Mouse (Mus musculus) neural tube, embryonic 12.5 days (tissue): ENCODE data around the gene Tspan5. TPM values are rescaled to one million over a fixed set of nuclear protein-coding genes. Genes with fewer than 3 reads are reported as not detected.
A peak's percentile ranks its signal among the peaks of the same experiment; 100 is the strongest.

Source experiments
- ATAC-seq: fragments of 200-750 bp; cut with Nextera tagmentation; 2 replicates; pipeline ENCODE4 v1.8.0; 2017; ENCODE audit warnings: low read depth, mild to moderate bottlenecking, moderate TSS enrichment, moderate library complexity; ENCODE audit not compliant: low FRiP score
- H3K27ac ChIP-seq: fragments of 300-500 bp; sonication (generic); 2 replicates; pipeline ENCODE4 v1.5.1; 2016
- H3K27me3 ChIP-seq: fragments of 300-500 bp; sonication (generic); replicated peaks from 2 replicates; pipeline ENCODE4 v1.6.1; 2016; ENCODE audit warnings: mild to moderate bottlenecking
- H3K36me3 ChIP-seq: fragments of 300-500 bp; sonication (generic); 2 replicates; pipeline ENCODE4 v1.6.1; 2016; ENCODE audit warnings: mild to moderate bottlenecking
- H3K4me1 ChIP-seq: fragments of 300-500 bp; sonication (generic); 2 replicates; pipeline ENCODE4 v1.6.1; 2016
- H3K4me2 ChIP-seq: fragments of 300-500 bp; sonication (generic); replicated peaks from 2 replicates; pipeline ENCODE4 v1.6.1; 2016; ENCODE audit warnings: mild to moderate bottlenecking
- H3K4me3 ChIP-seq: fragments of 300-500 bp; sonication (generic); 2 replicates; pipeline ENCODE4 v1.5.1; 2016
- H3K9ac ChIP-seq: fragments of 300-500 bp; sonication (generic); 2 replicates; pipeline ENCODE4 v1.6.1; 2016; ENCODE audit warnings: mild to moderate bottlenecking
- H3K9me3 ChIP-seq: fragments of 300-500 bp; sonication (generic); 2 replicates; pipeline ENCODE4 v1.6.1; 2016; ENCODE audit warnings: mild to moderate bottlenecking
- WGBS: fragments of 180-500 bp; shearing (Covaris S2); methylation state at CpG from one replicate; pipeline ENCODE4 v1.1.7; 2016; 5-methylcytosine and 5-hydroxymethylcytosine counted together
- polyA plus RNA-seq: library from polyadenylated mRNA; unstranded; fragments of >200 nt; fragmentation: Nextera tagmentation; extraction: Ambion mirVana; gene quantifications from 2 replicates; pipeline ENCODE4 v1.2.1, GENCODE M21; 2016

Gene Tspan5
- 95.3 and 96.0 TPM in 2 replicates for polyA plus RNA-seq

DNA sequence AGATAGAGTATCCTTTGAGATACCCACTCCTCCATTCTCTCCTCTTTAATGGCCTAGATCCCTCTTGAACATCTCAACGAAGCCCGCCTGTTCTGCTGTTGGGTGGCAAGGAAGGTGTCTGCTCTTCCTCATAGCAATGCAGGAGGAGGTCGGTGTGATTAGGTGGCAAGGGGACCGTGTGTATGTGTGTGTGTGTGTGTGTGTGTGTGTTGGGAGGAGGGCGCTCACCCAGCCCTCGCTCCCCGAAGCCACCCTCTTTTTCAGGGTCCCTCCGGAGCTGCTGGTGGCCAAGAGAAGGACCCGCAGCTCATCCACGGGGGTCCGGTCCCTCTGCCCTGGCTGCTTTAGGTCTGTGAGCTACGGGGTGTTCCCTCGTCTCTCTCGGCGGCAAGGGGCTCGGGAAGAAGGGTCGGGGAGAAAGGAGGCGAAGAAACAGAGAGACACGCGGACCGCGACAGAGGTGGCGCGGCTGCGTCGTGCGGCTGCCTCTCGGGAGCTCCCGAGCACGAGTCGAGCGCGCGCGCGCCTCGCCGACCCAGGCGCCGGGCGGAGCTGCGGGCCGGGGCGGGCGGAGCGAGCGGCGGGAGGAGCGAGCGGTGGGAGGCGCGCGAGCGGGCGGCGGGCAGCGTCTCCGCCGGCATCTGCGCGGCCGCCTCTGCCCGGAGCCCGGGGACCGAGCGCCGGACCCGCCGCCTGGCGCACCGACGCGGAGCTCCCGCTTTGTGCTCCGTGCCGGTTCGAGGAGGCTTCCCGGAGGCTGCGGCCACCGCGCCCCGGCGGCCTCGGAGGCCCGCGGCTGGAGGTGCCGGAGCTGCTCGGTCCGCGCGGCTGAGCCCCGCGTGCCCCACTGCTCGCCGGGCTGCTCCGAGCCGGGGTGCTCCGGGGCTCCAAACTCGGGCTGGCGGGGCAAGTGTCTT is at the start of gene Tspan5:
TSS of gene Tspan5 (plus strand) at position 547 of the 917 bp plus-strand sequence.
- Histone ChIP-seq H3K9me3 (no peaks in the 10 kb centered on the region), H3K4me3 (peak within 1 kb of the TSS; percentile 80), H3K4me2 (peak within 1 kb of the TSS; percentile 78), H3K4me1 (peaks cover 29% of the 10 kb centered on the region), H3K36me3 (no peaks in the 10 kb centered on the region), H3K9ac (peak within 1 kb of the TSS; percentile 85), H3K27ac (peak within 1 kb of the TSS; percentile 82), H3K27me3 (peaks cover 6% of the 10 kb centered on the region; the same call in 1 of the 2 replicates)
- under 1% methylated on average over 72 of the region's 100 CpGs for WGBS
- peak; percentile 82 for ATAC-seq

GRCm38 (mm10) chr3:138692302-138692701 is 49.7 kb upstream of the Tspan5 start:
- Histone ChIP-seq H3K36me3 (no peaks in the 10 kb centered on the region), H3K4me1 (no peaks in the 10 kb centered on the region), H3K4me2 (no peak overlapping the region), H3K9me3 (no peaks in the 10 kb centered on the region), H3K27me3 (no peaks in the 10 kb centered on the region), H3K27ac (no peak overlapping the region), H3K4me3 (no peak overlapping the region), H3K9ac (no peak overlapping the region)
- WGBS, result 14% methylated on average over 1 of the region's 1 CpGs
- ATAC-seq, result no peak

DNA sequence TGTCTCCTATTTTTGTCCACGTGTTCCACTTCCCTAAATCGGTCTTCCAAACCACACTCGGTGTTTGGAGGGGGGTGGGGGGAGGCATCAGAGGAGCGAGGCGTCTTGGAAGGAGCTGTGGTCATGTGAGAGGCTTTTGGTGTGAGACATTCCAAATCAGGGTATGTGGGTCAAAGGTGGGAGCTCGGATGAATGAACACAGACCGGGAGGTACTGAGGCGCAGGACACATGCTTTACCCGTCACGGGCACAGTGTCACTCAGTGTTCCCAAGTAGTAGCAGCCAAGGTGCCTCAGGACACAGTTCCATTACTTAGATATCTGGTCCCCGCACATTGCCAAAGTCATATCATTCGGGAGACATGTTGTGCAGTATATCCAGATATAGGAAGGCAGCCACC is 38.6 kb upstream of the Tspan5 start:
- no peak overlapping the region for H3K9ac ChIP-seq
- 86% methylated on average over 12 of the region's 12 CpGs for WGBS
- ATAC-seq, result no peak

DNA sequence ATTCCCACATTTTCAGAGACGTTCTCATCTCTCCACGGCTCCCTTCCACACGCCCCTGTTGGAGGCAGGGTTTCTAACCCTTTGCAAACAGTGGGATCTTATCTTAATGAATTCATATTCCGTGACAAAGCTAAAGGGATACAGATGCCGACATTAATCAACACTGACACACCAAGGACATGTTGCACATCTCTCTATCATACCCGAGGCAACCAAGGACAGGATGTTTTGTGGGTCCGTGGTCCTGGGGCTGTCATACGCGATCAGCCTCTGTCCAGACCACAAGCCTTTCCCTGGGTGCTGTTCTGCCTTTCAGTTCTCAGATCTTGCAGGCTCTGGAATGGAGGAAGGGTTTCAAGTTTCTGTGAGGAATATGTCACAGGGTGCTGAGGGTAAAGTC is 37.5 kb upstream of the Tspan5 start:
- Histone ChIP-seq H3K36me3 (no peaks in the 10 kb centered on the region), H3K4me1 (no peaks in the 10 kb centered on the region)
- WGBS, result 86% methylated on average over 9 of the region's 9 CpGs

More for the DNA sequence above, 38.6 kb upstream of the Tspan5 start:
- H3K4me1 ChIP-seq, result no peaks in the 10 kb centered on the region
- H3K36me3 ChIP-seq, result no peaks in the 10 kb centered on the region
- no peaks in the 10 kb centered on the region for H3K9me3 ChIP-seq
- H3K27ac ChIP-seq, result no peak overlapping the region
- H3K4me2 ChIP-seq, result no peak overlapping the region
- H3K27me3 ChIP-seq, result no peaks in the 10 kb centered on the region
- H3K4me3 ChIP-seq, result no peak overlapping the region

DNA sequence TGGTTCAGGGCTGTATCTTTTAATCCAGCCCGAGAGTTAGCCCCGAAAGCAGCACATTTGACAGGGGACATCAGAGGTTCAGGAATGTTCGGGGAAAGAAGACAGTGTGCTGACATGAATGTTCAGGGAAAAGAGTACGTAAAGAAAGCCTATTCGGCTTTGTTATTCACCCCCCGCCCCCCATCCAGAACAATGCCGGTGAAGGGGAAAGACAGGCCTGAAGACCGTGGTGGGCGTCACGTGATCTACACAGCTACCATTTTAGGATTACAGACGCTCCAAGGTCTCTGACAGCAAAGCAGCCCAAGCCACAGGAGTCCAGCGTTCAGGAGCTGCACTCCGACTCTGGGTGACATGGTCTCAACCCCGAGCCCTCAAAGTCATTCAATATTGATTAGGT is 36.1 kb upstream of the Tspan5 start:
- WGBS, result 68% methylated on average over 14 of the region's 14 CpGs
- no peak overlapping the region for H3K4me2 ChIP-seq
- no peaks in the 10 kb centered on the region for H3K27me3 ChIP-seq
- no peak overlapping the region for H3K9ac ChIP-seq
- H3K4me1 ChIP-seq, result no peaks in the 10 kb centered on the region
- no peaks in the 10 kb centered on the region for H3K36me3 ChIP-seq
- no peak for ATAC-seq
- no peak overlapping the region for H3K4me3 ChIP-seq
- H3K27ac ChIP-seq, result no peak overlapping the region
- H3K9me3 ChIP-seq, result no peaks in the 10 kb centered on the region

More for the DNA sequence above, 37.5 kb upstream of the Tspan5 start:
- no peak for ATAC-seq
- Histone ChIP-seq H3K27me3 (no peaks in the 10 kb centered on the region), H3K9me3 (no peaks in the 10 kb centered on the region), H3K9ac (no peak overlapping the region), H3K4me3 (no peak overlapping the region), H3K27ac (no peak overlapping the region), H3K4me2 (no peak overlapping the region)

GRCm38 (mm10) chr3:138709183-138709582 is 32.8 kb upstream of the Tspan5 start:
- Histone ChIP-seq H3K36me3 (no peaks in the 10 kb centered on the region), H3K9ac (no peak overlapping the region), H3K27ac (no peak overlapping the region), H3K4me2 (no peak overlapping the region), H3K4me1 (no peaks in the 10 kb centered on the region), H3K9me3 (no peaks in the 10 kb centered on the region), H3K27me3 (no peaks in the 10 kb centered on the region), H3K4me3 (no peak overlapping the region)
- no peak for ATAC-seq
- WGBS, result 76% methylated on average over 5 of the region's 5 CpGs

GRCm38 (mm10) chr3:138711971-138712370 is 30.0 kb upstream of the Tspan5 start:
- ATAC-seq, result no peak
- no peak overlapping the region for H3K4me2 ChIP-seq

GRCm38 (mm10) chr3:138712452-138713140 is 29.4 kb upstream of the Tspan5 start:
- ATAC-seq, result no peak
- Histone ChIP-seq H3K9ac (no peak overlapping the region), H3K4me3 (no peak overlapping the region), H3K27me3 (no peaks in the 10 kb centered on the region), H3K4me1 (no peaks in the 10 kb centered on the region), H3K9me3 (no peaks in the 10 kb centered on the region), H3K27ac (no peak overlapping the region), H3K4me2 (no peak overlapping the region), H3K36me3 (no peaks in the 10 kb centered on the region)
- WGBS, result 89% methylated on average over 11 of the region's 11 CpGs

More at GRCm38 (mm10) chr3:138711971-138712370, 30.0 kb upstream of the Tspan5 start:
- no peaks in the 10 kb centered on the region for H3K27me3 ChIP-seq
- H3K36me3 ChIP-seq, result no peaks in the 10 kb centered on the region
- no peaks in the 10 kb centered on the region for H3K4me1 ChIP-seq
- no peak overlapping the region for H3K27ac ChIP-seq
- no peak overlapping the region for H3K4me3 ChIP-seq
- no peaks in the 10 kb centered on the region for H3K9me3 ChIP-seq
- 98% methylated on average over 4 of the region's 4 CpGs for WGBS
- H3K9ac ChIP-seq, result no peak overlapping the region

- no peak overlapping the region for H3K9ac ChIP-seq
- WGBS, result 61% methylated on average over 6 of the region's 6 CpGs
- H3K4me3 ChIP-seq, result no peak overlapping the region
- no peaks in the 10 kb centered on the region for H3K4me1 ChIP-seq
- H3K27me3 ChIP-seq, result no peaks in the 10 kb centered on the region
- H3K36me3 ChIP-seq, result no peaks in the 10 kb centered on the region
- ATAC-seq, result no peak
- no peak overlapping the region for H3K27ac ChIP-seq
- H3K4me2 ChIP-seq, result no peak overlapping the region
- no peaks in the 10 kb centered on the region for H3K9me3 ChIP-seq
Measured at GRCm38 (mm10) chr3:138713141-138713540, 28.9 kb upstream of the Tspan5 start.

DNA sequence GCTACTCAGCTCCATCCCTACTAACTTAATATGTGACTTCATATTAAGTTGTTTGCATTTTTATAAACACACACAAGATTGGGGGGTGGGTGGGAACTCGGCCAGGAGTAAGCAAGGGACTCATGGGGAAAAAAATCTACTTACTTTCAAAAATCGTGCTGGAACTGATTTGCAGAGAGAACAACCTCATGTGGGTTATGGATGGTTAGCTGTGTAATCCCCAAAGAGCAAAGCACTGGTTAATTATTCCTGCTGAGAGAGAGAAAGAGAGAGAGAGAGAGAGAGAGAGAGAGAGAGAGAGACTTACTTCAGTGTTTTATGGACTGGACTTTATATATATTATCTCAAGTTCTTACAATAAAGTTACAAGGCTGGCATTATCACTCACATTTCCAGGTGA is 27.2 kb upstream of the Tspan5 start:
- Histone ChIP-seq H3K4me2 (no peak overlapping the region), H3K9ac (no peak overlapping the region), H3K9me3 (no peaks in the 10 kb centered on the region), H3K36me3 (no peaks in the 10 kb centered on the region), H3K4me1 (no peaks in the 10 kb centered on the region), H3K27me3 (no peaks in the 10 kb centered on the region), H3K4me3 (no peak overlapping the region), H3K27ac (no peak overlapping the region)
- ATAC-seq, result no peak
- WGBS, result 71% methylated on average over 2 of the region's 2 CpGs

DNA sequence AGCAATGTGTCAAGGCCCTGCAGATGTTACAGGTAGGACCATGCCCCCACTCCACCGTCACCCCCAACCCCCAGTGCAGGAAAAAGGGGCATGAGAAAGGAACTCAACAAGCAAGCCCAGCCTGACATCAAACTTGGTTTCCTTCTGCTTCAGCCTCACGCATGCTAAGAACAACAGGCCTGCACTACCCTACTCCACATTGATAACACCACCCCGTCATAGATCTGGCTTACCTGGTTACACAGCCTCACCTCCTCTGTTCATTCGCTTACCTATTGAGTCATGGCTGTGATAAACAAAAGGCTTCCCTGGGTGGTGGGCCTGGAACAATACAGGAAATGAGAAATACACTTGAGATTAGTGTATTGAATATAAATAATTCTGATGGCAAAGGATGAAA is 26.8 kb upstream of the Tspan5 start:
- WGBS, result 84% methylated on average over 4 of the region's 4 CpGs

DNA sequence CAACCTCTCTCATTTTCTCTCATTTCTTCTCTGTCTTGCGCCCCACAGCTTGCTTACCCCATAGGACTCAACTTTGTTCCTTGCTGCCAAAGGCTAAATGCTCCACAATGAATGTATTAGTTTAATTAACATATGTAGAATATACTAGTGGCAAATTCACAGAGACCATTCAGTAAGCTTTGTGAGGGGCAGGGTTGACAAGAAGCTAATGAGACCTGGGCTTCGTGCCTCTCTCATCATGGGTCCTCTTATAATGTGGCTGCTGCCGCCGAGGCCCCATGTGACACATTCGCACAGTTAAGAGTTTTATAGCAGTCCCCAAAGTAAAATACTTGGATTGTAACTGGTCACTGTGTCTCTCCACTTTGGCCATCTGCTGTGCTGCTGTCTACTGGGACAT is 25.0 kb upstream of the Tspan5 start:
- 89% methylated on average over 5 of the region's 5 CpGs for WGBS
- no peak overlapping the region for H3K9ac ChIP-seq
- no peak for ATAC-seq
- H3K4me3 ChIP-seq, result no peak overlapping the region
- H3K27ac ChIP-seq, result no peak overlapping the region
- H3K4me1 ChIP-seq, result no peaks in the 10 kb centered on the region
- no peaks in the 10 kb centered on the region for H3K9me3 ChIP-seq
- no peak overlapping the region for H3K4me2 ChIP-seq
- no peaks in the 10 kb centered on the region for H3K36me3 ChIP-seq
- H3K27me3 ChIP-seq, result no peaks in the 10 kb centered on the region

More for the DNA sequence above, 26.8 kb upstream of the Tspan5 start:
- Histone ChIP-seq H3K4me1 (no peaks in the 10 kb centered on the region), H3K27ac (no peak overlapping the region), H3K27me3 (no peaks in the 10 kb centered on the region), H3K4me3 (no peak overlapping the region), H3K9me3 (no peaks in the 10 kb centered on the region), H3K4me2 (no peak overlapping the region), H3K9ac (no peak overlapping the region), H3K36me3 (no peaks in the 10 kb centered on the region)
- ATAC-seq, result no peak
